Mouse (Mus musculus) yolk sac, embryonic 10.5 days (tissue): Measurements from ENCODE around the gene Cnmd.

Source experiments
- DNase-seq: peaks from one replicate; pipeline ENCODE4 v3.0.0-alpha.2; 2017; ENCODE audit warnings: low spot score

The Cnmd gene

GRCm38 (mm10) chr14:79645378-79645777, 16.6 kb downstream of the Cnmd start:
- DNase-seq = no peak

- DNase-seq = no peak
Measured at GRCm38 (mm10) chr14:79642063-79642462, 19.9 kb downstream of the Cnmd start.

GRCm38 (mm10) chr14:79636814-79637213, 25.2 kb downstream of the Cnmd start:
- no peak for DNase-seq

- no peak for DNase-seq
Measured at GRCm38 (mm10) chr14:79633196-79633595, 28.8 kb downstream of the Cnmd start.

GRCm38 (mm10) chr14:79632330-79632729, 29.6 kb downstream of the Cnmd start:
- DNase-seq = no peak

GRCm38 (mm10) chr14:79621143-79621542, 40.8 kb downstream of the Cnmd start:
- no peak for DNase-seq

GRCm38 (mm10) chr14:79619802-79620201, 42.2 kb downstream of the Cnmd start:
- no peak for DNase-seq

GRCm38 (mm10) chr14:79617121-79617828, 44.7 kb downstream of the Cnmd start:
- no peak for DNase-seq

GRCm38 (mm10) chr14:79608286-79608685, 53.7 kb downstream of the Cnmd start:
- no peak for DNase-seq

- no peak for DNase-seq
Measured at GRCm38 (mm10) chr14:79607352-79607751, 54.6 kb downstream of the Cnmd start.

GRCm38 (mm10) chr14:79606867-79607266, 55.1 kb downstream of the Cnmd start:
- no peak for DNase-seq

GRCm38 (mm10) chr14:79606392-79606791, 55.6 kb downstream of the Cnmd start:
- no peak for DNase-seq

GRCm38 (mm10) chr14:79605881-79606280, 56.1 kb downstream of the Cnmd start:
- no peak for DNase-seq

GRCm38 (mm10) chr14:79596602-79597001, 65.4 kb downstream of the Cnmd start:
- DNase-seq = no peak

- no peak for DNase-seq
Measured at GRCm38 (mm10) chr14:79594069-79594468, 67.9 kb downstream of the Cnmd start.

- DNase-seq = no peak
Measured at GRCm38 (mm10) chr14:79591611-79592010, 70.4 kb downstream of the Cnmd start.

- no peak for DNase-seq
Measured at GRCm38 (mm10) chr14:79590916-79591315, 71.1 kb downstream of the Cnmd start.

GRCm38 (mm10) chr14:79589401-79589800, 72.6 kb downstream of the Cnmd start:
- DNase-seq = no peak

GRCm38 (mm10) chr14:79588534-79588951, 73.4 kb downstream of the Cnmd start:
- no peak for DNase-seq

- DNase-seq = no peak
Measured at GRCm38 (mm10) chr14:79587852-79588229, 74.1 kb downstream of the Cnmd start.
